Mouse (Mus musculus) hindlimb bud, embryonic 11.5 days (tissue): ENCODE data around the gene Tspear.

Experiments used
- DNase-seq: peaks from one replicate; pipeline ENCODE4 v3.0.0-alpha.2; 2012; ENCODE audit warnings: low read depth, low spot score; ENCODE audit errors: extremely low spot score

Tspear gene

GRCm38 (mm10) chr10:77922681-77923080, 236.3 kb downstream of the Tspear start:
- DNase-seq: no peak

- DNase-seq: no peak
Measured at GRCm38 (mm10) chr10:77926140-77926539, 239.8 kb downstream of the Tspear start.

DNA sequence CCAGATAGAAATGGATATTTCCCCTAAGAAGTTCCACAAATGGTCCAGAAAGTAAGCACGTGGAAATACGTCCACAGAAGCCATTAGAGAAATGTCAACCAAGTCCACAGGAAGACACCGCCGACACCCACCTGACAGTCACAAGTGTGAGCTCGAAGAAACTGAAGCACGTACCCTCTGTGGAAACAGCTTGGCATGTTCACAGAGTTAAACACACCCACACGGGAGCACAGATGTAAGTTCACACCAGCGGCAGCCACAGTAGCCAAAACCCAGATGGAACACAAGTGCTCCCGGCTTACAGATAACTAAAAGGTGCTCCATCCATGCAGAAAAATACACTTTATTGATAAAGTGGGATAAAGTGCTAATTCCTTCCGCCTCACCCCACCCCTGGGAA, 241.0 kb downstream of the Tspear start:
- DNase-seq: no peak
